Mouse (Mus musculus) stomach, embryonic 15.5 days (tissue): ENCODE results near the gene Wsb1. TPM values are rescaled to one million over a fixed set of nuclear protein-coding genes. Genes with fewer than 3 reads are reported as not detected.
"Not testable (repeated sequence)": the region's sequence is repeated elsewhere in the genome, so short reads cannot be mapped to it uniquely, and the experiment has no call there.

Experiments
- ATAC-seq: fragments of 200-750 bp; cut with Nextera tagmentation; 2 replicates; pipeline ENCODE4 v1.8.0; 2017; ENCODE audit warnings: low read depth, moderate number of reproducible peaks, moderate TSS enrichment; ENCODE audit not compliant: insufficient read depth, low FRiP score
- H3K27ac ChIP-seq: fragments of 300-500 bp; sonication (generic); 2 replicates; pipeline ENCODE4 v1.5.1; 2015; ENCODE audit warnings: mild to moderate bottlenecking, inconsistent platforms
- H3K27me3 ChIP-seq: fragments of 300-500 bp; sonication (generic); replicated peaks from 2 replicates; pipeline ENCODE4 v1.6.1; 2015; ENCODE audit warnings: inconsistent platforms
- H3K36me3 ChIP-seq: fragments of 300-500 bp; sonication (generic); 2 replicates; pipeline ENCODE4 v1.6.1; 2015; ENCODE audit warnings: inconsistent platforms
- H3K4me1 ChIP-seq: fragments of 300-500 bp; sonication (generic); 2 replicates; pipeline ENCODE4 v1.6.1; 2015; ENCODE audit warnings: inconsistent platforms
- H3K4me2 ChIP-seq: fragments of 300-500 bp; sonication (generic); 2 replicates; pipeline ENCODE4 v1.6.1; 2015; ENCODE audit warnings: mild to moderate bottlenecking, inconsistent platforms
- H3K4me3 ChIP-seq: fragments of 300-500 bp; sonication (generic); replicated peaks from 2 replicates; pipeline ENCODE4 v1.5.1; 2015; ENCODE audit warnings: inconsistent platforms
- H3K9ac ChIP-seq: fragments of 300-500 bp; sonication (generic); 2 replicates; pipeline ENCODE4 v1.6.1; 2015; ENCODE audit warnings: inconsistent platforms
- H3K9me3 ChIP-seq: fragments of 300-500 bp; sonication (generic); 2 replicates; pipeline ENCODE4 v1.6.1; 2016; ENCODE audit warnings: inconsistent platforms
- WGBS: fragments of 180-500 bp; shearing (Covaris S2); methylation state at CpG from one replicate; pipeline ENCODE4 v1.1.7; 2015; 5-methylcytosine and 5-hydroxymethylcytosine counted together
- polyA plus RNA-seq: library from polyadenylated mRNA; unstranded; fragments of >200 nt; fragmentation: Nextera tagmentation; extraction: Ambion mirVana; gene quantifications from 2 replicates; pipeline ENCODE4 v1.2.1, GENCODE M21; 2015

The Wsb1 gene
- polyA plus RNA-seq, 1 experiment from 2014 or later, result 186 TPM

DNA sequence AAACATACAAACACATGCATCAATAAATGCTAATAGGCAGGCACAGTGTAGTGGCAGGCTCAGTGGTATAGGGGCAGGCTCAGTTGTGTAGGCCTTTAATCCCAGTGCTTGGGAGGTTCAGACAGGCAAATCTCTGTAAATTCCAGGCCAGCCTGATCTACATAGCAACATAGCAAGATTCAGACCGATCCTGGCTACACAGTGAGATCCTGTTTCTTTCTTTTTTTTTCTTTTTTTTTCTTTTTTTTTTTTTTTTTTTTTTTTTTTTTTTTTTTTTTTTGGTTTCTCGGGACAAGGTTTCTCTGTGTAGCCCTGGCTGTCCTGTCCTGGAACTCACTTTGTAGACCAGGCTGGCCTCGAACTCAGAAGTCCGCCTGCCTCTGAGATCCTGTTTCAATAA lies 5.7 kb upstream of the Wsb1 start:
- H3K27ac ChIP-seq, H3K9me3 ChIP-seq, H3K9ac ChIP-seq, H3K4me2 ChIP-seq, H3K36me3 ChIP-seq, ATAC-seq, H3K27me3 ChIP-seq, H3K4me1 ChIP-seq, H3K4me3 ChIP-seq: not testable (repeated sequence)
- WGBS, result 81% methylated on average over 4 of the region's 4 CpGs

DNA sequence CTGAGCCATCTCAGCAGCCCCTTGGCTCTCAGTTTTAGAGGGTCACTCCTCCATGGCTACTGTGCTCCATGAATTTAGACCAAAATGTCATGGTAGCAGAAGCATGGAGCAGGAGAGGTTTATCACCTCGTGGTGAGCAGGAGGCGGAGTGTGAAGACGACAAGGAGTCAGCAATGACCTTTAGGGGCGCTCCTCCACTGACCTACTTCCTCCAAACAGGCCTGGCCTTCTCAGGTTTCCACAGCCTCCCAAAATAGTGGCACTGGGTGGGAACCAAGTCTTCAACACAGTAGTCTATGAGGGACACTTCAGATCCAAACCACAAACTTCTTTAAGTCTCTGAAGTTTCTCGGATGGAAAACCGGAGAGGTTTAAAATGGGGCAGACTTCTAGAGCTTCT lies 4.3 kb upstream of the Wsb1 start:
- WGBS, result 69% methylated on average over 6 of the region's 6 CpGs
- no peak overlapping the region for H3K9ac ChIP-seq
- H3K27me3 ChIP-seq, result no peaks in the 10 kb centered on the region
- no peak overlapping the region for H3K27ac ChIP-seq
- no peak overlapping the region for H3K4me2 ChIP-seq
- no peak overlapping the region for H3K4me3 ChIP-seq
- H3K9me3 ChIP-seq, result no peaks in the 10 kb centered on the region
- ATAC-seq, result no peak
- H3K36me3 ChIP-seq, result no peaks in the 10 kb centered on the region
- no peaks in the 10 kb centered on the region for H3K4me1 ChIP-seq

DNA sequence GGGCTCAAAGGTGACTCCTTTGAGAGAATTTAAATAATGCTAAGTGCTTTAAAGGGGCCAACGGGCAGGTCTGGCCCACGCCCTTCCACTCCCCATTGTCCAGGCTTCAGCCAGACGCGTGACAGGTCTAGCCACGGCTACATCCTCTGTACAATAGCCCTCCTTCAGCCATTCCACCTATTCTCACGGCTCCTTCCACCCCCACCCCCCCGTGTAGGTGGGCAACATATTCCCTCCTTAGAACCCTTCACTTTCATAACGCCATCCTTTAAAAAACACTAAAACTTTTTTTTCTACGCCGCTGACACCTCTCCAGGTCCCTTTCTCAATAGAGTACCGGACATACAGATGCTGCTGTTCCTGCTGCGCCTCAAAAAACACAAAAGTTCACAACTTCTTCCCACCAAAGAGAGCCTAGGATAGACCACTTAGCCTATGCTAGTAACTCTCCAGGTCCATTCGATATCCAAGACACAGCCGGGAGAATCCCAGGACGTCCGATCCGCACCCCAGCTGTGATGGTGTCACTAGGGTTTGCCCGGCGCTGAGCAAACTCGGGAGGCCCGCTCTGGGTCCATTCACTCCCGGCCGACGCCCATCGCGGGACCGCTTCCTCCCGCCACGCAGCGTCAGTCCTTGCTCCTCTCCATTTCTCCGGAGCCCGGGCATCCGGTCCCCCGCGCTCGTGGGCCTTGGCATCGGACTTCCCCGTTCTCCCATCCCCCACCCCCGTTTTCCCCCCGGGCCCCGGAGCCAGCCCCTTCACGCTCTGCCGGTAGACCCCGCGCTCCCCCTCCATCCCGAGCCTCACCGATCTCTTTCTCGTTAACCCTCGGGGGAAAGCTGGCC lies 705 bp downstream of the Wsb1 start:
- no peaks in the 10 kb centered on the region for H3K9me3 ChIP-seq
- peak overlapping the region; percentile 91 for H3K9ac ChIP-seq
- peak overlapping the region; percentile 79 for H3K4me2 ChIP-seq
- H3K4me3 ChIP-seq, result peak overlapping the region; percentile 96
- peaks cover 4% of the 10 kb centered on the region; the same call in 1 of the 2 replicates for H3K4me1 ChIP-seq
- peaks cover 18% of the 10 kb centered on the region; the same call in 1 of the 2 replicates for H3K36me3 ChIP-seq
- under 1% methylated on average over 49 of the region's 49 CpGs for WGBS
- ATAC-seq, result peak; percentile 56
- peak overlapping the region; percentile 96 for H3K27ac ChIP-seq
- no peaks in the 10 kb centered on the region for H3K27me3 ChIP-seq

DNA sequence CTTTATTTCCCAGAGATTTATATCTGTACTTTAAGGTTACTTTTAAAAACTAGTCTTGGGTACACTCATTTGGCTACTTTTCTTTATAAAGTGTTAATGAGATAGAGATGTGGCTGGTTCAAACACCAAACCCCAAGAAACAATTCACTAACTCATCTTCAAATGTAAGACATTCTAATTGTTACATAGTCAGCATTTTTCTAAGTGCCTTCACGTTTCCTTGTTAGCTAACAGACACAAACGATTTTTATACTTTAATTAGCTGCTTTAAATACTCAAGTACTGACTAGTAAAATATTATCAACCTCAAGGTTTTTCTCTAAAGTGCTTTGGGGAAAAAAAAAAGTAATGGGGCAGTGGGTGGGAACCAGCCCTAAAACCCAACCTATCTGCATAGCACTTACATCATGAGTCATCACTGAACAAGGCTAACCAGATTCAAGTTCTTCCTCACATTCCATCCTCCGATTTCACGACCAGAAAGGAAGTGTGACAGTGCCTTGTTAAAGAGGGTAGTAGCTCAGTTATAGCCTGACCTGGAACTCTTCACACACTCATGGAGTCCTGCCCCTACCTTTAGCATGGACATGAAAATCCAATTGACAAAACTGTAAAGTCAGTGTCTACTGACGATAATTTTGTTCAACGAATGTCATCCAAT lies 1.5 kb downstream of the Wsb1 start:
- H3K9ac ChIP-seq, result peak overlapping the region; percentile 91; the same call in 1 of the 2 replicates
- 9% methylated on average over 6 of the region's 6 CpGs for WGBS
- H3K27ac ChIP-seq, result peak overlapping the region; percentile 96
- no peak for ATAC-seq
- H3K4me3 ChIP-seq, result peak overlapping the region; percentile 96
- H3K4me1 ChIP-seq, result peaks cover 4% of the 10 kb centered on the region; the same call in 1 of the 2 replicates
- no peaks in the 10 kb centered on the region for H3K27me3 ChIP-seq
- H3K36me3 ChIP-seq, result peaks cover 22% of the 10 kb centered on the region
- peak overlapping the region; percentile 79 for H3K4me2 ChIP-seq
- no peaks in the 10 kb centered on the region for H3K9me3 ChIP-seq

DNA sequence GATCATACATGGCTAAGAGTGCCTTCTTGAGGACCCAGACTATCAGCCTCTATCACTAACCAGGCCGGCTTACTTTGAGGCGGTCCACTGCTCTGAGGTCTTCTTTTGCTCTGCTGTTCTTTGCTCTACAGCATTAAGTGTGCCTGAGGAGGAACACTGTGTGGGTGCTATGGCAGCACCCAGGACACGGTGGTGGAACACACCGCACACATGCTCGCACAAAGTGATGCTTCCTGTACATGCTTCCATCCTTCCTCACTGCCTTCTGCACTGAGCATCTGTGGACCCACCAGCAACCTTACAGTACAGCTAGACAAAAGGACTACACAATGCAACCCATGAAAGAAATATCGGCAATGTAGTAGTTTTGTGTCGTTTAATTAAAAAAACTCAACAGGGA lies 15.4 kb downstream of the Wsb1 start:
- peak overlapping the region; percentile 18; the same call in 1 of the 2 replicates for H3K27ac ChIP-seq
- H3K4me1 ChIP-seq, result 0 out of 2 replicates have a peak, but pooled peaks cover 5% of the 10 kb centered on the region
- no peak overlapping the region for H3K4me3 ChIP-seq
- H3K9ac ChIP-seq, result no peak overlapping the region
- H3K27me3 ChIP-seq, result no peaks in the 10 kb centered on the region
- no peak overlapping the region for H3K4me2 ChIP-seq
- no peak for ATAC-seq
- no peaks in the 10 kb centered on the region for H3K9me3 ChIP-seq
- peaks cover 44% of the 10 kb centered on the region for H3K36me3 ChIP-seq
- 94% methylated on average over 7 of the region's 7 CpGs for WGBS

DNA sequence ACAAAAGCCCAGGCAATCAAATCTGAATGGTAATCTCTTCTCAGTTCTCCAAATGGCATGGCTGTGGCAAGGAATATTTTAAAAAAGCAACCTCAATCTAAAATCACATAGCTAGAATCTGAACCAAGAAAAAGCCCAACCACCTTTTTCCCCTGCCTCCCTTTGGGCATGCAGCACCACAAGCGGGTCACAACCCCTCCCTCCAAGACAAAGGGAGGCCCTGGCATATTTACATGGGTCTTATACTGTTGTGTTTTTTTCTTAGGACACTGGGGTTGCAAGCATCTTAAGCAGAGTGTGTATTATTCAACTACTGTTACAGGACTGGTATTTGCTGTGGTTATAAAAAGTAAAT lies 16.1 kb downstream of the Wsb1 start:
- 0 out of 2 replicates have a peak, but pooled peaks have one; percentile 27 for ATAC-seq
- H3K4me3 ChIP-seq, result no peak overlapping the region
- WGBS, result 26% methylated on average over 1 of the region's 1 CpGs
- H3K4me2 ChIP-seq, result no peak overlapping the region
- H3K9ac ChIP-seq, result no peak overlapping the region
- no peaks in the 10 kb centered on the region for H3K9me3 ChIP-seq
- 0 out of 2 replicates have a peak, but pooled peaks cover 5% of the 10 kb centered on the region for H3K4me1 ChIP-seq
- H3K36me3 ChIP-seq, result peaks cover 44% of the 10 kb centered on the region
- no peaks in the 10 kb centered on the region for H3K27me3 ChIP-seq
- peak overlapping the region; percentile 78 for H3K27ac ChIP-seq

DNA sequence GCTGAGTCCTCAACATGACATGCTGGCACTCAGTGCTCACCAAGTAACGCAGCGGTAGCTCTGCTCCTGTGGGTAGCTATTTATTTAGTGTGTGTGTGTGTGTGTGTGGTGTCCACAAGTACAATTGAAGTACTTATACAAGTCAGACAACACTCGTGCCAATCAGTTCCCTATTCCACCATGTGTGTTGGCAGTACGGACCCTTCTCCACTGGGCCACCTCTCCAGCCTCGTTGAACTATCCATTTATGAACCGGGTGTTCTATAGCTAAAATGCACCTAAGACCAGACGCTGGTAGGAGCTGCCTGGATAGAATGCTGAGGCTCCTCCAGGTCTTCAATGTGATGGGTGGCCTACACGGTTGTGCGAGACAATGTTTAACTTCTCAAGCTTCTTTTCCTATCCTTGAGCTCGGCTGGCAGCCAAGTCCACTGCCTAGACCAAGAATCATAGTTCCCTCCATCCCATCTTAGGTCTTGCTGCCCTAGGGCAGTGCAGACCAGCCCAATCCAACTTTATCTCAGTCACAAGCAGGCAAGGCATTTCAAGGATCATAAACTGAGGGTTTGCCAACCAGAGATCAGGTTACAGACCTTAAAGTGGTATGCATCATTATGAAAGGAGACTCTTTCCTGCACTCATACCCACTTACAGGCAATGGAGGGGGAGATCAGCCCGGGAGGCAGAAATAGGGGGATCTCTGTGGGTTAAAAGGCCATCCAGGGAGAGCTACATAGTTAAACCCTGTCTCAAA lies 16.6 kb downstream of the Wsb1 start:
- WGBS, result 87% methylated on average over 11 of the region's 11 CpGs
- no peak for ATAC-seq

DNA sequence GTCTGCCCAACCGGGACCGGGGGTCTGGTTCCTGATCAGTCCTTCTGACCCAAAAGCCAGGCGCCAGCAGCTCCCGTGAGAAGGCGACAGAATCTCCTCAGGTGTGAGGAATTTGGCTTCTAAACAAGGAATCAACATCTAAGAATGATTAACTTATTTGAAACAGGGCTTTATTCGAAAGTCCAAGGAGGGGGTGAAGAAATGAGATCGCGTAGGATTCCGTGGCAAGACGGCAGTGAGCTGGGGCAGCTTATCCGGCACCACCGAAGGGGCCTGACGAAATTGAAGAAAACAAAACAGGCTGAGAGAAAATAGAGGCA lies 24.3 kb downstream of the Wsb1 start:
- Histone ChIP-seq H3K4me3 (no peak overlapping the region), H3K9me3 (no peaks in the 10 kb centered on the region), H3K27ac (no peak overlapping the region), H3K4me2 (no peak overlapping the region), H3K36me3 (no peaks in the 10 kb centered on the region), H3K9ac (no peak overlapping the region), H3K27me3 (no peaks in the 10 kb centered on the region), H3K4me1 (peaks cover 3% of the 10 kb centered on the region; the same call in 1 of the 2 replicates)
- ATAC-seq, result no peak
- 90% methylated on average over 13 of the region's 13 CpGs for WGBS

More for the DNA sequence above, 16.6 kb downstream of the Wsb1 start:
- Histone ChIP-seq H3K4me3 (no peak overlapping the region), H3K9ac (no peak overlapping the region), H3K4me1 (0 out of 2 replicates have a peak, but pooled peaks cover 5% of the 10 kb centered on the region), H3K36me3 (peaks cover 42% of the 10 kb centered on the region), H3K9me3 (no peaks in the 10 kb centered on the region), H3K27ac (peak overlapping the region; percentile 78), H3K27me3 (no peaks in the 10 kb centered on the region), H3K4me2 (no peak overlapping the region)

DNA sequence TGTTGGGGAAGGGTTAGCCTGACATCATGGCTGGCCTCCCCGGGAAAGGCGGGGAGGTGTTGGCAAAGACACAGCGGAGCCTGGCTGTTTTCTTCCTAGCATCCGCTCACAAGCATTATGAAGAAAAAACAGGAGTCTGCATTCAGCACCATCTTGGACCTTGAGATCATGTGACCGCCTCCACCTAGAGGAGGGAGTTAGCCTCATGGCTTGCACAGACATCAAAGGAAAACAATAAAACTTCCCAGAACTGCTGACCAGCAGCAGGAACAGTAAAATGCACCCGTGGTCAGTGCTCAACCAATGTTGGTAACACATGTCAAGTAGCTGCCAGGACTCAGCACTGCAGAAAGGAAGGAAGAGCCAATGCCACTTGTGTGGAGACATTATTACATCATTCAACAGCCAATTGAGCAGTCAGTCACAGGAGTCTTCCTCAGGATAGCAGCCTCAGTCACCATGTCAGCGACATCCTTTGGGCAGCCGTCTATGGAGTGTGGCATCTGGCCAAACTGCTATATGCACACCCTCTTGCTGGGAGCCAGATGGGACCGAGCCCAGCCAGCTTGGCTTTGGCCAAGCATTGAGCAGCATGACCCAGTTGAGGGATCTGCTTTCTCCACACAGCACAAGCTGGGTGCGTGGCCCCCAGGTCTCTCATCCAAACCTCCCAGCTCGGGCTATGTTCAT lies 24.8 kb downstream of the Wsb1 start:
- ATAC-seq, result no peak
- WGBS, result 76% methylated on average over 11 of the region's 11 CpGs
- Histone ChIP-seq H3K27ac (no peak overlapping the region), H3K36me3 (no peaks in the 10 kb centered on the region), H3K4me3 (no peak overlapping the region), H3K27me3 (no peaks in the 10 kb centered on the region), H3K9ac (no peak overlapping the region), H3K9me3 (no peaks in the 10 kb centered on the region), H3K4me2 (no peak overlapping the region), H3K4me1 (peaks cover 7% of the 10 kb centered on the region)

DNA sequence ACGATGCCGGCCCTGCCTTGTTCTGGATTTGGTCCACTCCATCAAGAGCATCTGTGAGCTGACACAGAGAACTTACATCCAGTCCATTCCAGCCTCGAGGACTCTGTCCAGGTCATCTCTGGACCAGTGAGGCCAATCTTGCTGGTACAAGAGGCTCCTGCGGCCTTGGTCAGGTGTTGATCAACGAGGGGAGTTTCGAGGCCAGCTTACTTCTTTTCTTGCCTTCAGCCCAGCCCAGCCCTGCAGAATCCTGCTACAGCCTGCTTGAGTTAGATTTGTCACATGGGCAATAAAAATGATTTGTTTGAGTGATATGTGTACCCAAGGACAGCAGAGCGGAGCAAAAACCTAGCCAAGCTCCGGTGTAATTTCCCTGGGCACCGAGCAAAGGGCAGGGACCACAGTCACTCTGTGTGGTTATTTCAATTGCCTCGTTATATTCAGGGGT lies 25.4 kb downstream of the Wsb1 start:
- ATAC-seq, result no peak
- H3K27ac ChIP-seq, result no peak overlapping the region
- H3K4me2 ChIP-seq, result no peak overlapping the region
- no peaks in the 10 kb centered on the region for H3K27me3 ChIP-seq
- H3K9ac ChIP-seq, result no peak overlapping the region
- H3K4me3 ChIP-seq, result no peak overlapping the region
- H3K9me3 ChIP-seq, result no peaks in the 10 kb centered on the region
- H3K4me1 ChIP-seq, result peaks cover 10% of the 10 kb centered on the region
- WGBS, result 69% methylated on average over 10 of the region's 10 CpGs
- H3K36me3 ChIP-seq, result no peaks in the 10 kb centered on the region

DNA sequence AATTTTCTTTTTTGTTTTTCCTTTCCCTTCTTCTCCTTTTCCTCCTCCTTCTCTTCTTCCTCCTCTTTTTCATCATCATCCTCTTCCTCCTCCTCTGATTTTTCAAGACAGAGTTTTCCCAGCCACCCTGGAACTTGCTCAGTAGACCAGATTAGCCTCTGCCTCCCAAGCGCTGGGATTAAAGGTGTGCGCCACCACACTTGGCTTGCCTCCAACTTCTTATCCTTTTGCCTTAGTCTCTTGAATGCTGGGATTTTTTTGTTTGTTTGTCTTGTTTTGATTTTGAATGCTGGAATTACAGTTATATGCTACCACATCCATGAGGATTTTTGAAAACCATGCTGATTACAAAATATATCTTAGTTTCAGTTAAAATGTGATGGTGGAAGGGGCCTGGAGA lies 26.4 kb downstream of the Wsb1 start:
- no peaks in the 10 kb centered on the region for H3K27me3 ChIP-seq
- H3K27ac ChIP-seq, result no peak overlapping the region
- WGBS, result 85% methylated on average over 2 of the region's 2 CpGs
- no peak for ATAC-seq
- H3K4me3 ChIP-seq, result no peak overlapping the region
- H3K9me3 ChIP-seq, result no peaks in the 10 kb centered on the region
- no peaks in the 10 kb centered on the region for H3K36me3 ChIP-seq
- no peak overlapping the region for H3K9ac ChIP-seq
- H3K4me1 ChIP-seq, result peaks cover 10% of the 10 kb centered on the region
- no peak overlapping the region for H3K4me2 ChIP-seq
